Mouse (Mus musculus) embryonic facial prominence, embryonic 12.5 days (tissue): ENCODE measurements around the gene Ribc2. TPM values are rescaled to one million over a fixed set of nuclear protein-coding genes. Genes with fewer than 3 reads are reported as not detected.

Experiments
- ATAC-seq: fragments of 200-750 bp; cut with Nextera tagmentation; 2 replicates; pipeline ENCODE4 v1.8.0; 2017; ENCODE audit not compliant: insufficient number of reproducible peaks, insufficient read depth, low FRiP score, low TSS enrichment
- H3K27ac ChIP-seq: fragments of 300-500 bp; sonication (generic); 2 replicates; pipeline ENCODE4 v1.5.1; 2016; ENCODE audit warnings: mild to moderate bottlenecking
- H3K27me3 ChIP-seq: fragments of 300-500 bp; sonication (generic); 2 replicates; pipeline ENCODE4 v1.6.1; 2016; ENCODE audit warnings: mild to moderate bottlenecking, moderate library complexity
- H3K36me3 ChIP-seq: fragments of 300-500 bp; sonication (generic); 2 replicates; pipeline ENCODE4 v1.6.1; 2016; ENCODE audit warnings: mild to moderate bottlenecking
- H3K4me1 ChIP-seq: fragments of 300-500 bp; sonication (generic); 2 replicates; pipeline ENCODE4 v1.6.1; 2016
- H3K4me2 ChIP-seq: fragments of 300-500 bp; sonication (generic); replicated peaks from 2 replicates; pipeline ENCODE4 v1.6.1; 2016; ENCODE audit warnings: mild to moderate bottlenecking, moderate library complexity
- H3K4me3 ChIP-seq: fragments of 300-500 bp; sonication (generic); 2 replicates; pipeline ENCODE4 v1.5.1; 2016; ENCODE audit warnings: mild to moderate bottlenecking
- H3K9ac ChIP-seq: fragments of 300-500 bp; sonication (generic); 2 replicates; pipeline ENCODE4 v1.6.1; 2016; ENCODE audit warnings: mild to moderate bottlenecking, moderate library complexity
- H3K9me3 ChIP-seq: fragments of 300-500 bp; sonication (generic); 2 replicates; pipeline ENCODE4 v1.6.1; 2016; ENCODE audit warnings: mild to moderate bottlenecking, moderate library complexity
- WGBS: fragments of 180-500 bp; shearing (Covaris S2); methylation state at CpG from one replicate; pipeline ENCODE4 v1.1.7; 2016; 5-methylcytosine and 5-hydroxymethylcytosine counted together
- polyA plus RNA-seq: library from polyadenylated mRNA; unstranded; fragments of >200 nt; fragmentation: Nextera tagmentation; extraction: Ambion mirVana; gene quantifications from 2 replicates; pipeline ENCODE4 v1.2.1, GENCODE M21; 2016

Ribc2 gene
- 0.98 and 1.0 TPM in 2 replicates for polyA plus RNA-seq

GRCm38 (mm10) chr15:85131275-85132192 lies at the start of gene Ribc2, which contains the start of gene Smc1b:
TSS of gene Ribc2 (plus strand) at chr15:85132078.
TSS of gene Smc1b (minus strand) at chr15:85131964.
- 0 out of 2 replicates have a peak, but pooled peaks have one; percentile 39 for ATAC-seq
- H3K27me3 ChIP-seq, result peaks cover 5% of the 10 kb centered on the region; the same call in 1 of the 2 replicates

GRCm38 (mm10) chr15:85085641-85086040 lies 46.2 kb upstream of the Ribc2 start:
- Histone ChIP-seq H3K4me1 (no peaks in the 10 kb centered on the region), H3K27ac (no peak overlapping the region), H3K27me3 (no peaks in the 10 kb centered on the region), H3K36me3 (no peaks in the 10 kb centered on the region), H3K9me3 (no peaks in the 10 kb centered on the region), H3K4me2 (no peak overlapping the region), H3K4me3 (no peak overlapping the region), H3K9ac (no peak overlapping the region)
- no peak for ATAC-seq
- WGBS, result 71% methylated on average over 1 of the region's 1 CpGs

More at GRCm38 (mm10) chr15:85131275-85132192, at the start of gene Ribc2, which contains the start of gene Smc1b:
- Histone ChIP-seq H3K9me3 (no peaks in the 10 kb centered on the region), H3K4me1 (peaks cover 8% of the 10 kb centered on the region; the same call in 1 of the 2 replicates), H3K27ac (no peak within 1 kb of the TSS), H3K4me2 (peak within 1 kb of the TSS; percentile 49), H3K9ac (no peak within 1 kb of the TSS), H3K4me3 (peak within 1 kb of the TSS; percentile 29), H3K36me3 (no peaks in the 10 kb centered on the region)
- WGBS, result 33% methylated on average over 54 of the region's 58 CpGs

GRCm38 (mm10) chr15:85132193-85132520 lies 279 bp downstream of the Ribc2 start:
- ATAC-seq, result no peak
- no peaks in the 10 kb centered on the region for H3K36me3 ChIP-seq
- no peak overlapping the region for H3K27ac ChIP-seq
- H3K4me2 ChIP-seq, result peak overlapping the region; percentile 49
- H3K9ac ChIP-seq, result no peak overlapping the region
- H3K4me1 ChIP-seq, result peaks cover 8% of the 10 kb centered on the region; the same call in 1 of the 2 replicates
- WGBS, result 13% methylated on average over 10 of the region's 10 CpGs
- no peaks in the 10 kb centered on the region for H3K9me3 ChIP-seq
- H3K4me3 ChIP-seq, result peak overlapping the region; percentile 29
- peaks cover 5% of the 10 kb centered on the region; the same call in 1 of the 2 replicates for H3K27me3 ChIP-seq

GRCm38 (mm10) chr15:85135143-85135542 lies 3.3 kb downstream of the Ribc2 start:
- WGBS, result 33% methylated on average over 9 of the region's 9 CpGs
- no peak overlapping the region for H3K4me3 ChIP-seq
- H3K27me3 ChIP-seq, result peaks cover 5% of the 10 kb centered on the region; the same call in 1 of the 2 replicates
- H3K9me3 ChIP-seq, result no peaks in the 10 kb centered on the region
- no peak overlapping the region for H3K27ac ChIP-seq
- H3K36me3 ChIP-seq, result no peaks in the 10 kb centered on the region
- ATAC-seq, result no peak
- H3K9ac ChIP-seq, result no peak overlapping the region
- peaks cover 8% of the 10 kb centered on the region; the same call in 1 of the 2 replicates for H3K4me1 ChIP-seq
- H3K4me2 ChIP-seq, result no peak overlapping the region

GRCm38 (mm10) chr15:85141290-85141689 lies 9.4 kb downstream of the Ribc2 start:
- WGBS, result 84% methylated on average over 10 of the region's 10 CpGs
- no peak overlapping the region for H3K9ac ChIP-seq
- H3K4me3 ChIP-seq, result no peak overlapping the region
- H3K27ac ChIP-seq, result no peak overlapping the region
- no peaks in the 10 kb centered on the region for H3K4me1 ChIP-seq
- H3K27me3 ChIP-seq, result no peaks in the 10 kb centered on the region
- no peak for ATAC-seq
- no peaks in the 10 kb centered on the region for H3K9me3 ChIP-seq
- no peaks in the 10 kb centered on the region for H3K36me3 ChIP-seq
- H3K4me2 ChIP-seq, result no peak overlapping the region

- 63% methylated on average over 2 of the region's 2 CpGs for WGBS
- Histone ChIP-seq H3K9me3 (no peaks in the 10 kb centered on the region), H3K27me3 (no peaks in the 10 kb centered on the region), H3K4me2 (no peak overlapping the region), H3K9ac (no peak overlapping the region), H3K4me1 (no peaks in the 10 kb centered on the region), H3K36me3 (no peaks in the 10 kb centered on the region), H3K4me3 (no peak overlapping the region), H3K27ac (no peak overlapping the region)
- ATAC-seq, result no peak
These were observed 10.6 kb downstream of the Ribc2 start for GRCm38 (mm10) chr15:85142441-85142840.

- no peaks in the 10 kb centered on the region for H3K9me3 ChIP-seq
- no peaks in the 10 kb centered on the region for H3K27me3 ChIP-seq
- H3K4me2 ChIP-seq, result no peak overlapping the region
- no peak overlapping the region for H3K27ac ChIP-seq
- WGBS, result 88% methylated on average over 11 of the region's 11 CpGs
- no peak overlapping the region for H3K9ac ChIP-seq
- no peaks in the 10 kb centered on the region for H3K4me1 ChIP-seq
- no peak overlapping the region for H3K4me3 ChIP-seq
- ATAC-seq, result no peak
- H3K36me3 ChIP-seq, result no peaks in the 10 kb centered on the region
These were observed 11.3 kb downstream of the Ribc2 start for GRCm38 (mm10) chr15:85143161-85143560.

- no peaks in the 10 kb centered on the region for H3K9me3 ChIP-seq
- H3K4me3 ChIP-seq, result no peak overlapping the region
- no peaks in the 10 kb centered on the region for H3K36me3 ChIP-seq
- no peak overlapping the region for H3K9ac ChIP-seq
- H3K4me2 ChIP-seq, result no peak overlapping the region
- H3K4me1 ChIP-seq, result no peaks in the 10 kb centered on the region
- no peaks in the 10 kb centered on the region for H3K27me3 ChIP-seq
- no peak for ATAC-seq
- no peak overlapping the region for H3K27ac ChIP-seq
- 88% methylated on average over 1 of the region's 1 CpGs for WGBS
These were observed 11.9 kb downstream of the Ribc2 start for GRCm38 (mm10) chr15:85143747-85144146.

GRCm38 (mm10) chr15:85144249-85144648 lies 12.4 kb downstream of the Ribc2 start:
- Histone ChIP-seq H3K4me2 (no peak overlapping the region), H3K4me3 (no peak overlapping the region), H3K27me3 (no peaks in the 10 kb centered on the region), H3K36me3 (no peaks in the 10 kb centered on the region), H3K27ac (no peak overlapping the region), H3K9me3 (no peaks in the 10 kb centered on the region), H3K4me1 (no peaks in the 10 kb centered on the region), H3K9ac (no peak overlapping the region)
- 92% methylated on average over 5 of the region's 5 CpGs for WGBS
- ATAC-seq, result no peak

GRCm38 (mm10) chr15:85151433-85151918 lies 19.6 kb downstream of the Ribc2 start:
- Histone ChIP-seq H3K36me3 (no peaks in the 10 kb centered on the region), H3K4me1 (no peaks in the 10 kb centered on the region), H3K9ac (no peak overlapping the region), H3K27me3 (no peaks in the 10 kb centered on the region), H3K9me3 (no peaks in the 10 kb centered on the region), H3K4me2 (no peak overlapping the region), H3K27ac (no peak overlapping the region), H3K4me3 (no peak overlapping the region)
- 34% methylated on average over 13 of the region's 13 CpGs for WGBS
- ATAC-seq, result no peak

GRCm38 (mm10) chr15:85152577-85152976 lies 20.7 kb downstream of the Ribc2 start:
- 68% methylated on average over 3 of the region's 3 CpGs for WGBS

GRCm38 (mm10) chr15:85154091-85154490 lies 22.2 kb downstream of the Ribc2 start:
- no peak for ATAC-seq
- Histone ChIP-seq H3K27me3 (no peaks in the 10 kb centered on the region), H3K27ac (no peak overlapping the region), H3K36me3 (no peaks in the 10 kb centered on the region), H3K4me1 (no peaks in the 10 kb centered on the region), H3K4me3 (no peak overlapping the region), H3K4me2 (no peak overlapping the region), H3K9ac (no peak overlapping the region), H3K9me3 (no peaks in the 10 kb centered on the region)
- WGBS, result 93% methylated on average over 3 of the region's 3 CpGs

More at GRCm38 (mm10) chr15:85152577-85152976, 20.7 kb downstream of the Ribc2 start:
- no peaks in the 10 kb centered on the region for H3K4me1 ChIP-seq
- H3K9ac ChIP-seq, result no peak overlapping the region
- no peaks in the 10 kb centered on the region for H3K27me3 ChIP-seq
- no peak for ATAC-seq
- no peak overlapping the region for H3K4me3 ChIP-seq
- H3K36me3 ChIP-seq, result no peaks in the 10 kb centered on the region
- H3K4me2 ChIP-seq, result no peak overlapping the region
- no peak overlapping the region for H3K27ac ChIP-seq
- H3K9me3 ChIP-seq, result no peaks in the 10 kb centered on the region
